Mouse (Mus musculus): ENCODE data around the gene Gata3.

Gata3 gene

DNA sequence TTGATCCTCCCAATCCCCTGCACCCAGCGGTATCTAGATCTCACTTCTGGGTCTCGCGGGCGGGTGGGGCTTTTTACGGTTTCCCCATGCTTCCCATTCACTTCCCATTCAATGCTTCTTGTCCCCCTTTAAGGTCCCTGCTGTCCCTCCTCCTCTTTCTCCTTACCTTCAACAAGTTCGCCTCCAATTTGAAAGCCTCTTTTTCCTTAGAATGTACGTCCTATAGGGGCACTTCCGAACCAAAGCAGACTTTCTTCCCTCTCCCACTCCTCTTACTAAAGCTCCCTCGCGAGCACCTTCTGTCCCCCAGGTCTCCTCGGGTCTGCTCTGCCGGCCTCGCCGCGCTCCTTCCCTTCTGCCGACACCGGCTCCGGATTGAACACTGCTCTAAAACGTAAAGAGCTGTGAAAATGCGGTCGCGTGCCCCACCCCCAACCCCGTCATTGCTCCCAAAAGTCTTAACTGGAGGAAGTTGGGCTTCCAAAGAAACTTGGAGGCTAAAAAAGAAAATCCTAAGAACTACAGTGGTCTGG is at the start of gene Gata3:
TSS of gene Gata3 (minus strand) at position 384 of the 533 bp plus-strand sequence.
- no peak for DNase-seq

DNA sequence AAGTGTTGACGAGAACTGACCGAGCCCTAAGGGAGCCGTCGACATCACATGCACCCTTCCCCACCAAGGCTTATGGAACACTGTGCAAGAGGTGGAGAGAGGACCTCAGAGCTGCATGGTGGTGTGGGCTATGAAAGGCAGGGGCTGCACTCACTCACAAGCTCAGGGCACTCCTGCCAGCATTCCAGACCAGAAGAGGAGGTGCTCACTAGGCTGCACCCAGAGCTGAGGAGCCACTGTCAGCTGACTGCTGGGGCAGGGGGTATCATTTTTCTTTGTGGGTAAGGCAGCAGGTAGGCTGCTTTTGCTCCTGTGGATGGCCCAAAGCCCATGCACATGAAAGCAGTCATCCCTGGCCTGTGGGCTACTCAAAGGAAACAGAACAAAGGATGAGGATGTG is 49.4 kb upstream of the Gata3 start:
- no peak for DNase-seq

DNA sequence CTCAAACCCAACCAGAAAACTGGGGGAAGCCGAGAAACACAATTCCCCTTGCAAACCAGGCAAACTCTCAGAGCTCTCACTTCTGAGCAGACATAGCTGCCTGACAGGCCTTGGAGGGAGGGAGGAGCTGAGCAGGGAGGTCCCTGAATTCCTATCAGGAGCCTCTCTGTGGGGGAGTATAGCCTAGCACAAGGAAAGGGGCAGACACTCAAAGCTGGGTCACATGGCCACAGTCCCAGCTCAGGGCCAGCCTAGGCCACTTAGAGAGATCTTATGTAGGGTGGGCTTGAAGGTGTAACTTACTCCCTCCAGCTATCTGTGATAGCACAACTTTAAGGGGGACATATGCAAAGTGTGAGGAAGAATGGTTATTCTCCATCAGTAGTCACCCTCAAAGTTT is 46.1 kb upstream of the Gata3 start:
- DNase-seq: no peak

DNA sequence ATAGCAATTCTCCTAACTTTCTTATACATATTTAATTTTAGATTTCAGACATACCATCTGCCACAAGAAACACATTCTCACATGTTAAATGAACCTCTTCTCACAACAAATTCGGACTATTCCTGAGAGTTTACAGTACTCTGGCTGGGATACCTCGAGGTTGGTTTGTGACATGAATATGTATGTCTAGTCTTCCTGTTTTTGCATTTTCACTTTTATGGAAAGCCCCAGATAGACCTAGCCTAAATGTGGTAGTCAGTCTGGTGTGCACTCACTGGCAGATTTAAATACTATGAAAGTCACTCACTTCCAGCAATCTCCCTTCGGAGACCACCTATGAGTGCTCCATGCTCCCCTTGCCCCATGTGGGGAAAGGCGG is 37.1 kb upstream of the Gata3 start:
- no peak for DNase-seq

DNA sequence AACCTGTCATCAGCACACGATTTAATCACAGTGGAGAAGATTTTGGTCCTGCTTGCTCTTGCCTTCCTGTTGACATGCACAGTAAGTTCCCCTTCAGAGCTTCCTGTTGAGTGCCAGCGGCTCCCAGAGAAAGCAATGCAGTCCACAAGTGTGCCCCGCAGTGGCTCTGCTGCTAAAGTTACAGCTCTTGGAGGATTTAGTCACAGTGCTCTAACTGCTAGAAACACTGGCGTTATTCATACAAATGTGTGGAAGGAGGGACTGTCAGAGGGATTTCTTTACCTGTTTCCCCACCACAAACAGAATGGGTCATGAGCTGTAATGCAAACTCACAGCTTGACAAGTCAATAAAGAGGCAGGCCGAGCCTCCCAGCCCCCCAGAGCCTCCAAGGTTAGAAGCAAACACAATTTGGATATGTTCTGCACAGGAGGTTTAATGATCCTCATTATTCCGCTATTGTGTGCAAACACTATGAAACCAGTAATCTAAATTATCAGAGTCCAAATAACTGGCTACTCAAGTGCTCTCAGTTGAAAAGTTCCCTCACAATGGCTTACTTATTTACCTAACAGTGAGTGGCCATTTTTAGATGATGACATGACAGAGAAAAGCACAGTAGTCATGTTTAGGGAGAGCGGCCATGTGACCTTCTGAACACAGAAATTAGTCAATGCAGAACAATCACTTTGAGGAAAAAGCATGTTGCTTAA is 36.5 kb upstream of the Gata3 start:
- DNase-seq: no peak

GRCm38 (mm10) chr2:9918691-9919471 is 29.0 kb upstream of the Gata3 start:
- no peak for DNase-seq

GRCm38 (mm10) chr2:9917602-9918001 is 27.8 kb upstream of the Gata3 start:
- DNase-seq: no peak

DNA sequence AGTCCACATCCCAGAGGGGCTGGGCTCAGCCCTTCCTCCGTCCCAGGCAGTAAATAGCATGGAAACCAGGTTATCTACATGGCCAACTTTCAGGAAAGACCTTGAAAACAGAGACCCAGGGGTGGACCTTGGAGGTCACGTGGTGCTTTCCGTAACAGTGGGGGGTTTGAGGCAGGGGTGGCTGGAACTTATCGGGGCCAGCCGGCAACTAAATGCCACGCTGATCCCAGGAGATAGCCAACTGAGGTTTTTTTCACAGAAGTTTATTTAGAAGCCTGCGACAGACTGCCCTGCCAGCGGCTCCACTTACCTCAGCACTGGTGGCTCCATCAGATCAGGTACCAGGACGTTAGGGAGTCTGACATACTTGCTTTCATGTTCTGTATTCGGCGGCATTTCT is 16.2 kb upstream of the Gata3 start:
- no peak for DNase-seq

- DNase-seq: no peak
These were observed 14.2 kb upstream of the Gata3 start for GRCm38 (mm10) chr2:9903854-9904560.

GRCm38 (mm10) chr2:9897846-9898245 is 8.0 kb upstream of the Gata3 start:
- no peak for DNase-seq

DNA sequence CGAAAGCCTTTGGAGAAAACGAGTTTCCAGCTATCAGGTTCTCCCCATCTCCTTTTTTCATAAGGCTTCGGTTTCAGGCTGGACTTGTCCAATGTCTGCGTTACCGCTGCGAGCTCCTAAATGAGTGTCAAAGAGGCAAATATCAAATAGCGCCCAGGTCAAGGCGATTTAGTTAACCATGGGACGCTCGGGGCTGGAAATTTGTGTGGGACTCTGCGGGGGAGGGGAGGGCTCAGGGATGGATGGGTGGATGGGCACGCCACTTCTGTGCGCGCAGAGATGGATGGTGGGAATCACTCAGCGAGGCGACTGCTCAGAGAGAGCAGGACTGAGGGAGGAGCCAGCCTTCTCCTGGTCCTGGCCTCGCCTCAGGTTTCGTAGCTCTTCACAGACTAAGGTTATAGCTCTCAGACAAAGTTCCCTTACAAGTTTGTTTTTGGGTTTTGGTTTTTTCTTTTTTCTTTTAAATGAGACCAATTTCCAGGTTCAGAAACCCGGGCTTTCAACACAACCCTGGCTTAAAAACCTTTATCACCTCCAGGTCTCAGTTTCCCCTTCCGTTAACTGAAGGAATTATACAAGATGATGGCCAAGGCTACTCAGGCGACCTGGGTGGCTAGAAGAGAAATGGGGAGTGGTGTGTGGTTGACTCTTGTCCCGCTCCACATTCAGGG is 6.4 kb upstream of the Gata3 start:
- no peak for DNase-seq

GRCm38 (mm10) chr2:9894836-9895593 is 5.2 kb upstream of the Gata3 start:
- DNase-seq: no peak

- no peak for DNase-seq
These were observed 3.6 kb upstream of the Gata3 start for GRCm38 (mm10) chr2:9893272-9893953.

DNA sequence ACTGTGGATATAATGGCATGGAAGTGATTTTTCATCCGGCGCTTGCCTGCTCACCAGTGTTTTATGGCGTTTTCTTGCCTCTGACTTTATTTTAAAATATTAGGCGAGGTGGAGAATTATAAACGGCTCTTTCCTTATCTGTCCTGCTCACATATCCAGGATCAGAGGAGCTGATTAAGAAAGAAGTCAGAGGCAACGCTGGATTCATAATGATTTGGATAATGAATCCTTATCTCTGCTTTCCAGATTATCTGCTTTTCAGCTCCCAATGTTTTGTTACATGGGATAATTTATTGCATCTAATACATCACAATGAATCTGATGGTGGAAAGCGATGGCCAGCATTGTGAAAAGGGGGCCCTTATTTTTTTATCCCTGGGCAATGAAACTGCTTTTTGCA is 2.7 kb upstream of the Gata3 start:
- DNase-seq: no peak

- no peak for DNase-seq
These were observed 1.1 kb upstream of the Gata3 start for GRCm38 (mm10) chr2:9890906-9891305.

DNA sequence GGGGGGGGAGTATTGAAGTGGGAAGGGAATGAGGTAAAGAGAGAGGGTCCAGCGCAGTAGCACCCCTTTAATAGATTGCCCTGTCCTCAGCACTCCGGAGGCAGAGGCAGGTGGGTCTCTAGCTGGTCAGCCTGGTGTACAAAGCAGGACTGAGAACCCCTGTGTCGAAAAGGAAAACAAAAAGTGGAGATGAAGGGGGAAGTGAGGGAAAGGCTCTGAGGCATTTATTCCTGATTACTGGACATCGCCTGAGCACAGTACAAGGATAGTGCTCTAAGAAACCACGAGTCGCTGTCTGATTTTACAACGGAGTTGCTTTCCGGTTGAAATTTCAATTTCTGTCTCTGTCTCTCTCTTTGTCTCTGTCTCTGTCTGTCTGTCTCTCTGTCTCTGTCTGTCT is 417 bp upstream of the Gata3 start:
- no peak for DNase-seq

DNA sequence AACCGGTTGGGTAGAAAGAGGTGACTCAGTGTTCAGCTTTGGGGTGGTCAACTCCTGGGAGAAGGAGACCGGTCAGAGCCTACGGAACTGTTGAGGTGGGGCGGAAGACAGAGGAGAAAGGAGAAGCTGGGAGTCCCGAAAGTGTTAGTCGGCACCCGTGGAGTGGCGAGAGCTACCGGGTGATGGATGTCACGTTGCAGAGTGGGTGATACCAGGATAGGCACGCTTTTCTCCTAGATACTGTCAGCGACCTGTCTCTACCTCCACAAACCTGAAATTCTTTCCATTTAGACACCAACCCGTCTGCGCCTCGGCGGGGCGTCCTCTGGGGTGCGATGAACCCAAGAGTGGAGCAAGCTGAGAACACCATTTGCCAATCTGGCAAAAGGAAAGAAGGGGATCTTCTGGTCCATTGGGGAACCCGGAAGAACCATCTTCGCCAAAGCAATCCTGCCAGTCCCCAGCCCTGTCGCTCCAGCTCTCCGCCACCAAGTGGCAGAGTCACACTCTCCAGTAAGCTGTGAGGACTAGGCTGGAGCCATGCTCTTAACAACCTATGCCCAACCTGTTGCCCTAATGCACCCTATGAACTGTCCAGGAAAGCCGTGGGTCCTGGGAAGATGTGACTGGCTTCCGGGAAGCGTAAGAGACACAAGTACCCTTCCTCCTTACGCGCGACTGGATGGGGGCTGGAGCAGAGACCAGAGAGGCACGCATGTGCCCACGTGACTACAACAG is 752 bp downstream of the Gata3 start, which contains the start of gene 9230102O04Rik:
TSS of gene 9230102O04Rik (minus strand) at position 628 of the 738 bp plus-strand sequence.
- peak in 1 of 2 experiments; percentile 49 for DNase-seq

DNA sequence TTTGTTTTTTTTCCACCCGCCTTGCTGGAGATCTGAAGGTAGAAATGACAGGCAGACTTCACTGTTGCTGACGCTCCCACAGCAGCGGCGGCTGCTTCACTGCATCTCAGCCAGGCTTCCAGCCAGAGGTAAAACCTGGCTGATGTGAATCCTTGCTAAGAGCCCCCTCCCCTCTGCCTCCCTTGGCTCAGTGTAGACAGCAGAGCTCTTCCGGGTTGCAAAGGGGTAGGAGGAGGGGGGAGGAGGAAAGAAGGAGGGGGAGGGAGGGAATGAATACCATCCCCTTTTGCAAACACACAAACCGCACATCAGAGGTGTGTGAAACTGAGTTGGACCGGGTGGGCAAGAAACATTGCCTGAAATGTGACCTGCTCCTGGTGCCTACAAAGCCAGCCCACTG is 2.2 kb downstream of the Gata3 start:
- no peak for DNase-seq

GRCm38 (mm10) chr2:9886921-9887610 is 2.8 kb downstream of the Gata3 start:
- DNase-seq: no peak

- DNase-seq: no peak
These were observed 3.8 kb downstream of the Gata3 start for GRCm38 (mm10) chr2:9886031-9886430.

All from lung, postnatal 4 days (tissue).